Mouse (Mus musculus) intestine, embryonic 15.5 days (tissue): ENCODE measurements around the gene Lcn8. TPM values are rescaled to one million over a fixed set of nuclear protein-coding genes. Genes with fewer than 3 reads are reported as not detected.
A peak's percentile ranks its signal among the peaks of the same experiment; 100 is the strongest.
"Not testable (repeated sequence)": the region's sequence is repeated elsewhere in the genome, so short reads cannot be mapped to it uniquely, and the experiment has no call there.

ENCODE experiments used
- ATAC-seq: fragments of 200-750 bp; cut with Nextera tagmentation; 2 replicates; pipeline ENCODE4 v1.8.0; 2017; ENCODE audit warnings: moderate TSS enrichment, moderate library complexity
- H3K27ac ChIP-seq: fragments of 300-500 bp; sonication (generic); 2 replicates; pipeline ENCODE4 v1.5.1; 2015; ENCODE audit warnings: mild to moderate bottlenecking, inconsistent platforms
- H3K27me3 ChIP-seq: fragments of 300-500 bp; sonication (generic); replicated peaks from 2 replicates; pipeline ENCODE4 v1.6.1; 2015; ENCODE audit warnings: inconsistent platforms
- H3K36me3 ChIP-seq: fragments of 300-500 bp; sonication (generic); 2 replicates; pipeline ENCODE4 v1.6.1; 2015; ENCODE audit warnings: inconsistent platforms
- H3K4me1 ChIP-seq: fragments of 300-500 bp; sonication (generic); replicated peaks from 2 replicates; pipeline ENCODE4 v1.6.1; 2015; ENCODE audit warnings: inconsistent platforms
- H3K4me2 ChIP-seq: fragments of 300-500 bp; sonication (generic); replicated peaks from 2 replicates; pipeline ENCODE4 v1.6.1; 2015; ENCODE audit warnings: mild to moderate bottlenecking, inconsistent platforms
- H3K4me3 ChIP-seq: fragments of 300-500 bp; sonication (generic); replicated peaks from 2 replicates; pipeline ENCODE4 v1.5.1; 2015; ENCODE audit warnings: inconsistent platforms
- H3K9ac ChIP-seq: fragments of 300-500 bp; sonication (generic); 2 replicates; pipeline ENCODE4 v1.6.1; 2015; ENCODE audit warnings: inconsistent platforms
- H3K9me3 ChIP-seq: fragments of 300-500 bp; sonication (generic); 2 replicates; pipeline ENCODE4 v1.6.1; 2016; ENCODE audit warnings: inconsistent platforms
- WGBS: fragments of 180-500 bp; shearing (Covaris S2); methylation state at CpG from one replicate; pipeline ENCODE4 v1.1.7; 2015; 5-methylcytosine and 5-hydroxymethylcytosine counted together
- polyA plus RNA-seq: library from polyadenylated mRNA; unstranded; fragments of >200 nt; fragmentation: Nextera tagmentation; extraction: Ambion mirVana; gene quantifications from 2 replicates; pipeline ENCODE4 v1.2.1, GENCODE M21; 2015

Gene Lcn8
- polyA plus RNA-seq, 1 experiment from 2014 or later, result not detected

GRCm38 (mm10) chr2:25679559-25679958, 26.6 kb downstream of the Lcn8 start:
- H3K9ac ChIP-seq, result no peak overlapping the region
- no peak overlapping the region for H3K4me2 ChIP-seq
- no peaks in the 10 kb centered on the region for H3K4me1 ChIP-seq
- no peaks in the 10 kb centered on the region for H3K27me3 ChIP-seq
- no peaks in the 10 kb centered on the region for H3K9me3 ChIP-seq
- WGBS, result 81% methylated on average over 6 of the region's 6 CpGs
- H3K4me3 ChIP-seq, result no peak overlapping the region
- no peak for ATAC-seq
- no peak overlapping the region for H3K27ac ChIP-seq
- H3K36me3 ChIP-seq, result no peaks in the 10 kb centered on the region

GRCm38 (mm10) chr2:25682426-25682825, 29.5 kb downstream of the Lcn8 start, which contains the start of gene Lcn10:
Lcn10 (plus strand) TSS chr2:25682726.
- 69% methylated on average over 2 of the region's 2 CpGs for WGBS
- no peaks in the 10 kb centered on the region for H3K4me1 ChIP-seq
- H3K4me2 ChIP-seq, result no peak within 1 kb of the TSS
- no peaks in the 10 kb centered on the region for H3K27me3 ChIP-seq
- no peak within 1 kb of the TSS for H3K9ac ChIP-seq
- H3K4me3 ChIP-seq, result no peak within 1 kb of the TSS
- H3K27ac ChIP-seq, result no peak within 1 kb of the TSS
- H3K9me3 ChIP-seq, result no peaks in the 10 kb centered on the region
- no peaks in the 10 kb centered on the region for H3K36me3 ChIP-seq
- ATAC-seq, result no peak

GRCm38 (mm10) chr2:25686941-25687340, 34.0 kb downstream of the Lcn8 start:
- no peaks in the 10 kb centered on the region for H3K36me3 ChIP-seq
- no peak for ATAC-seq
- H3K27me3 ChIP-seq, result no peaks in the 10 kb centered on the region
- no peaks in the 10 kb centered on the region for H3K9me3 ChIP-seq
- no peak overlapping the region for H3K4me3 ChIP-seq
- H3K4me2 ChIP-seq, result no peak overlapping the region
- no peak overlapping the region for H3K27ac ChIP-seq
- no peaks in the 10 kb centered on the region for H3K4me1 ChIP-seq
- H3K9ac ChIP-seq, result no peak overlapping the region
- 52% methylated on average over 2 of the region's 4 CpGs for WGBS

- Histone ChIP-seq H3K27ac (no peak overlapping the region), H3K4me1 (no peaks in the 10 kb centered on the region), H3K36me3 (no peaks in the 10 kb centered on the region), H3K9ac (no peak overlapping the region), H3K27me3 (no peaks in the 10 kb centered on the region), H3K4me2 (no peak overlapping the region), H3K9me3 (no peaks in the 10 kb centered on the region), H3K4me3 (no peak overlapping the region)
- peak; percentile 70 for ATAC-seq
Measured at GRCm38 (mm10) chr2:25694605-25695004, 41.7 kb downstream of the Lcn8 start.

GRCm38 (mm10) chr2:25696951-25697350, 44.0 kb downstream of the Lcn8 start:
- 62% methylated on average over 4 of the region's 4 CpGs for WGBS
- H3K4me3 ChIP-seq, result no peak overlapping the region
- H3K9ac ChIP-seq, result no peak overlapping the region
- no peak overlapping the region for H3K27ac ChIP-seq
- H3K9me3 ChIP-seq, result no peaks in the 10 kb centered on the region
- H3K4me2 ChIP-seq, result no peak overlapping the region
- no peak for ATAC-seq
- no peaks in the 10 kb centered on the region for H3K27me3 ChIP-seq
- no peaks in the 10 kb centered on the region for H3K36me3 ChIP-seq
- H3K4me1 ChIP-seq, result no peaks in the 10 kb centered on the region

- WGBS, result 88% methylated on average over 2 of the region's 2 CpGs
- H3K4me3 ChIP-seq, result no peak overlapping the region
- no peak overlapping the region for H3K27ac ChIP-seq
- H3K27me3 ChIP-seq, result no peaks in the 10 kb centered on the region
- no peaks in the 10 kb centered on the region for H3K4me1 ChIP-seq
- H3K4me2 ChIP-seq, result no peak overlapping the region
- ATAC-seq, result no peak
- no peaks in the 10 kb centered on the region for H3K9me3 ChIP-seq
- H3K36me3 ChIP-seq, result no peaks in the 10 kb centered on the region
- no peak overlapping the region for H3K9ac ChIP-seq
Measured at GRCm38 (mm10) chr2:25698696-25699095, 45.8 kb downstream of the Lcn8 start.

- H3K36me3 ChIP-seq, H3K9me3 ChIP-seq, H3K27me3 ChIP-seq, H3K9ac ChIP-seq, H3K4me3 ChIP-seq, H3K4me1 ChIP-seq, ATAC-seq, H3K27ac ChIP-seq, H3K4me2 ChIP-seq: not testable (repeated sequence)
- WGBS, result 76% methylated on average over 3 of the region's 3 CpGs
Measured at GRCm38 (mm10) chr2:25699743-25700142, 46.8 kb downstream of the Lcn8 start, which contains the start of gene Obp2a. Obp2a (plus strand) TSS chr2:25700043.

GRCm38 (mm10) chr2:25701001-25701400, 48.1 kb downstream of the Lcn8 start:
- ATAC-seq, result no peak
- Histone ChIP-seq H3K4me3 (no peak overlapping the region), H3K27ac (no peak overlapping the region), H3K9ac (no peak overlapping the region), H3K9me3 (no peaks in the 10 kb centered on the region), H3K4me2 (no peak overlapping the region), H3K36me3 (no peaks in the 10 kb centered on the region), H3K27me3 (no peaks in the 10 kb centered on the region), H3K4me1 (no peaks in the 10 kb centered on the region)
- WGBS, result 73% methylated on average over 5 of the region's 5 CpGs

- 69% methylated on average over 4 of the region's 4 CpGs for WGBS
- Histone ChIP-seq H3K4me1 (peaks cover 8% of the 10 kb centered on the region), H3K4me3 (no peak overlapping the region), H3K36me3 (peaks cover 3% of the 10 kb centered on the region; the same call in 1 of the 2 replicates), H3K27me3 (no peaks in the 10 kb centered on the region), H3K9me3 (no peaks in the 10 kb centered on the region), H3K9ac (no peak overlapping the region), H3K4me2 (no peak overlapping the region), H3K27ac (no peak overlapping the region)
- no peak for ATAC-seq
Measured at GRCm38 (mm10) chr2:25703706-25704105, 50.8 kb downstream of the Lcn8 start.

Other genes with a start within 250 kb of the Lcn8 start
- 0.18 TPM in 1 of 2 replicates, not detected in the other for gene Fut7, start 229.9 kb upstream of the Lcn8 start, polyA plus RNA-seq
- gene Abca2, start 224.4 kb upstream of the Lcn8 start, polyA plus RNA-seq, result 2.8 and 3.7 TPM in 2 replicates
- gene Clic3, start 196.3 kb upstream of the Lcn8 start, polyA plus RNA-seq, result 2.2 and 3.0 TPM in 2 replicates
- gene Paxx, start 192.0 kb upstream of the Lcn8 start, polyA plus RNA-seq, result 28.0 and 33.2 TPM in 2 replicates
- 4.6 and 5.8 TPM in 2 replicates for gene Ptgds, start 183.1 kb upstream of the Lcn8 start, polyA plus RNA-seq
- not detected in 2 replicates for gene Lcn12, start 159.2 kb upstream of the Lcn8 start, polyA plus RNA-seq
- gene Fbxw5, start 152.4 kb upstream of the Lcn8 start, polyA plus RNA-seq, result 57.5 and 65.2 TPM in 2 replicates
- 5.4 and 8.3 TPM in 2 replicates for gene C8g, start 151.4 kb upstream of the Lcn8 start, polyA plus RNA-seq
- 26.7 and 32.4 TPM in 2 replicates for gene Traf2, start 106.2 kb upstream of the Lcn8 start, polyA plus RNA-seq
- gene Edf1, start 95.3 kb upstream of the Lcn8 start, polyA plus RNA-seq, result 339 and 367 TPM in 2 replicates
- gene Mamdc4, start 78.3 kb upstream of the Lcn8 start, polyA plus RNA-seq, result 297 and 389 TPM in 2 replicates
- gene Phpt1, start 77.9 kb upstream of the Lcn8 start, polyA plus RNA-seq, result 163 and 190 TPM in 2 replicates
- 1.7 and 2.9 TPM in 2 replicates for gene Ajm1, start 71.4 kb upstream of the Lcn8 start, polyA plus RNA-seq
- gene Rabl6, start 44.6 kb upstream of the Lcn8 start, polyA plus RNA-seq, result 65.5 and 69.7 TPM in 2 replicates
- 0.13 and 0.16 TPM in 2 replicates for gene Ccdc183, start 35.4 kb upstream of the Lcn8 start, polyA plus RNA-seq
- 22.2 and 23.8 TPM in 2 replicates for gene Tmem141, start 31.1 kb upstream of the Lcn8 start, polyA plus RNA-seq
- 3.5 and 4.7 TPM in 2 replicates for gene Fcna, start 25.1 kb upstream of the Lcn8 start, polyA plus RNA-seq
- gene Lcn5, start 4.8 kb downstream of the Lcn8 start, polyA plus RNA-seq, result not detected in 2 replicates
- not detected in 2 replicates for gene Lcn6, start 23.7 kb downstream of the Lcn8 start, polyA plus RNA-seq
- gene Lcn10, start 29.6 kb downstream of the Lcn8 start, polyA plus RNA-seq, result not detected in 2 replicates
- gene Obp2a, start 46.9 kb downstream of the Lcn8 start, polyA plus RNA-seq, result not detected in 2 replicates
- gene Bmyc, start 53.6 kb downstream of the Lcn8 start, polyA plus RNA-seq, result 87.2 and 98.7 TPM in 2 replicates
- not detected in 2 replicates for gene Obp2b, start 83.9 kb downstream of the Lcn8 start, polyA plus RNA-seq
- gene Lcn3, start 112.4 kb downstream of the Lcn8 start, polyA plus RNA-seq, result not detected in 2 replicates
- not detected in 2 replicates for gene Lcn11, start 123.9 kb downstream of the Lcn8 start, polyA plus RNA-seq
- not detected in 2 replicates for gene Gm13539, start 129.1 kb downstream of the Lcn8 start, polyA plus RNA-seq
- not detected in 2 replicates for gene Glt6d1, start 162.7 kb downstream of the Lcn8 start, polyA plus RNA-seq
- not detected in 2 replicates for gene Lcn9, start 170.0 kb downstream of the Lcn8 start, polyA plus RNA-seq
- gene Sohlh1, start 194.1 kb downstream of the Lcn8 start, polyA plus RNA-seq, result not detected in 2 replicates
- 0.53 and 0.67 TPM in 2 replicates for gene Kcnt1, start 210.6 kb downstream of the Lcn8 start, polyA plus RNA-seq